Mouse (Mus musculus) limb, embryonic 10.5 days (tissue): ENCODE measurements around the gene Zfp57. TPM values are rescaled to one million over a fixed set of nuclear protein-coding genes. Genes with fewer than 3 reads are reported as not detected.
"Not testable (repeated sequence)": the region's sequence is repeated elsewhere in the genome, so short reads cannot be mapped to it uniquely, and the experiment has no call there.

ENCODE experiments used
- DNase-seq: peaks from one replicate; pipeline ENCODE4 v3.0.0-alpha.2; 2017; ENCODE audit warnings: low spot score
- H3K27ac ChIP-seq: fragments of 300-500 bp; sonication (generic); 2 replicates; pipeline ENCODE4 v1.5.1; 2016; ENCODE audit warnings: mild to moderate bottlenecking
- H3K27me3 ChIP-seq: fragments of 300-500 bp; sonication (generic); 2 replicates; pipeline ENCODE4 v1.6.1; 2016; ENCODE audit warnings: low read depth, mild to moderate bottlenecking; ENCODE audit not compliant: poor library complexity, severe bottlenecking
- H3K36me3 ChIP-seq: fragments of 300-500 bp; sonication (generic); 2 replicates; pipeline ENCODE4 v1.6.1; 2016; ENCODE audit warnings: mild to moderate bottlenecking, moderate library complexity
- H3K4me1 ChIP-seq: fragments of 300-500 bp; sonication (generic); 2 replicates; pipeline ENCODE4 v1.6.1; 2016
- H3K4me3 ChIP-seq: fragments of 300-500 bp; sonication (generic); 2 replicates; pipeline ENCODE4 v1.5.1; 2016; ENCODE audit warnings: mild to moderate bottlenecking, moderate library complexity
- H3K9me3 ChIP-seq: fragments of 300-500 bp; sonication (generic); replicated peaks from 2 replicates; pipeline ENCODE4 v1.6.1; 2016; ENCODE audit warnings: mild to moderate bottlenecking
- WGBS: fragments of 180-500 bp; shearing (Covaris S2); methylation state at CpG from one replicate; pipeline ENCODE4 v1.1.7; 2016; 5-methylcytosine and 5-hydroxymethylcytosine counted together
- polyA plus RNA-seq: library from polyadenylated mRNA; unstranded; fragments of >200 nt; fragmentation: Nextera tagmentation; extraction: Ambion mirVana; gene quantifications from 2 replicates; pipeline ENCODE4 v1.2.1, GENCODE M21; 2016

Zfp57 gene
- polyA plus RNA-seq, 1 experiment from 2014 or later, result 92.6 TPM

DNA sequence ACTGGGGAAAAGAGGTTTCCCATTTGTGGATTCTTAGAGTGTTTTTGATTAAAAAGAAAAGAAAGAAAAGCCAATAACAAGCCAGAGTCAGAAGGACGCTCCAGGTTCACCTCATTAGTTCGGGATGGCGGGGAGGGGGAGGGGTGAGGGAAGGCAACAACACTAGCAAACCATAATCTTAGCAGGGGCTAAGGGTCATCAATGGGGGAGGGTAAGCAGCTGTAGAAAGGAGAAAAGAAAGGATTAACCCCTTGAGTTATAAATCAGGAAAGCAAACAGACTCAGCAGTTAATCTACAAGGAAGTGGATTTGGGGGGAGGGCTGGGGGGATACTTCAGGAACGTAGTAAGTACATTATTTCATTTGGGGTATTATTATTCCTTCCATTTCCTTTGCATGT, 19.1 kb upstream of the Zfp57 start:
- Histone ChIP-seq H3K27ac (peak overlapping the region; percentile 56), H3K36me3 (no peaks in the 10 kb centered on the region), H3K9me3 (no peaks in the 10 kb centered on the region), H3K4me1 (peaks cover 21% of the 10 kb centered on the region), H3K4me3 (peak overlapping the region; percentile 39), H3K27me3 (peaks cover 5% of the 10 kb centered on the region)
- DNase-seq, result no peak
- 3% methylated on average over 4 of the region's 4 CpGs for WGBS

- Histone ChIP-seq H3K36me3 (no peaks in the 10 kb centered on the region), H3K27ac (no peak overlapping the region), H3K27me3 (peaks cover 12% of the 10 kb centered on the region), H3K9me3 (no peaks in the 10 kb centered on the region), H3K4me1 (peaks cover 21% of the 10 kb centered on the region), H3K4me3 (no peak overlapping the region)
- DNase-seq, result no peak
- 18% methylated on average over 5 of the region's 5 CpGs for WGBS
These were observed 18.5 kb upstream of the Zfp57 start for GRCm38 (mm10) chr17:36982253-36983155.

GRCm38 (mm10) chr17:36988475-36988874, 12.5 kb upstream of the Zfp57 start:
- Histone ChIP-seq H3K4me3 (peak overlapping the region; percentile 20), H3K4me1 (peaks cover 4% of the 10 kb centered on the region; the same call in 1 of the 2 replicates), H3K27ac (no peak overlapping the region), H3K36me3 (no peaks in the 10 kb centered on the region), H3K27me3 (peaks cover 39% of the 10 kb centered on the region), H3K9me3 (no peaks in the 10 kb centered on the region)
- 7% methylated on average over 24 of the region's 24 CpGs for WGBS
- no peak for DNase-seq

DNA sequence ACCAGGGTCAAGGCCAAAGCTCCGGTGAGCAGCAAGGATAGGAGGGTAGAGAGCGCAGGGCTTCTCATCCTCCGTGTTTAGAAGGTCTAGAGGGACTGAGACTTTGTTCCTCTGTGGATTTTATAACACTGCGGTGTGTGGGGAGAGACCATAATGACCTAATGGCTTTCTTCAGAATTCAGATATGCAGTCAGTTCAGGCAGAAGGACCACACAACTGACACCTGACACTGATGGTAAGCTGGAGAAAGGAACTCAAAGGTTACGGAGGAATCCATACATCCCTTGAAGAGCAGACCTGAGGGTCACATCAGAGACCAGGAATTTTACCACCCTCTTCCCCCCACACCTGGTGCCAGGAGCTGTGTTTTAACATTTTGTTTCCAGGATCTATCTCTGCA, 11.5 kb upstream of the Zfp57 start, which contains the start of gene H2-M5:
TSS of gene H2-M5 (minus strand) at position 101 of the 400 bp plus-strand sequence.
- Histone ChIP-seq H3K27me3 (peaks cover 39% of the 10 kb centered on the region), H3K9me3 (no peaks in the 10 kb centered on the region), H3K4me3 (peak within 1 kb of the TSS; percentile 20), H3K27ac (no peak within 1 kb of the TSS), H3K4me1 (peaks cover 4% of the 10 kb centered on the region; the same call in 1 of the 2 replicates), H3K36me3 (no peaks in the 10 kb centered on the region)
- 27% methylated on average over 5 of the region's 5 CpGs for WGBS
- DNase-seq, result no peak

DNA sequence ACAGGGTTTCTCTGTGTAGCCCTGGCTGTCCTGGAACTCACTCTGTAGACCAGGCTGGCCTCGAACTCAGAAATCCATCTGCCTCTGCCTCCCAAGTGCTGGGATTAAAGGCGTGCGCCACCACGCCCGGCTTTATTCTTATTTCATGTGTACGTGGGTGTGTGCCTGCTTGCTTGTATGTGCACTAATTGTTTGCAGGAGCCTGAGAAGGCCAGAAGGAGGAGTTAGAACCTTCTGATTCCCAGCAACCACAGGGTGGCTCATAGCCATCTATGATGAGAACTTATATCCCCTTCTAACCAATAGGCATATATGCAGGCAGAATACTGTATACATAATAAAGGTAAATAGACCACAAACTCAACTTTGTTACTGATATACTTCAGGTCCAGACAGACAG, 10.3 kb upstream of the Zfp57 start:
- H3K36me3 ChIP-seq, H3K4me3 ChIP-seq, DNase-seq, H3K27ac ChIP-seq, H3K4me1 ChIP-seq, H3K9me3 ChIP-seq: not testable (repeated sequence)
- H3K27me3 ChIP-seq, result peaks cover 39% of the 10 kb centered on the region
- WGBS, result 95% methylated on average over 6 of the region's 6 CpGs

GRCm38 (mm10) chr17:36992336-36993104, 8.4 kb upstream of the Zfp57 start:
- 67% methylated on average over 3 of the region's 3 CpGs for WGBS
- no peak for DNase-seq

GRCm38 (mm10) chr17:36993770-36994325, 7.1 kb upstream of the Zfp57 start:
- Histone ChIP-seq H3K9me3 (no peaks in the 10 kb centered on the region), H3K4me1 (no peaks in the 10 kb centered on the region; the same call in 1 of the 2 replicates), H3K36me3 (no peaks in the 10 kb centered on the region)

More at GRCm38 (mm10) chr17:36992336-36993104, 8.4 kb upstream of the Zfp57 start:
- peaks cover 4% of the 10 kb centered on the region; the same call in 1 of the 2 replicates for H3K4me1 ChIP-seq
- no peak overlapping the region for H3K4me3 ChIP-seq
- H3K36me3 ChIP-seq, result no peaks in the 10 kb centered on the region
- H3K9me3 ChIP-seq, result no peaks in the 10 kb centered on the region
- H3K27me3 ChIP-seq, result peaks cover 27% of the 10 kb centered on the region
- H3K27ac ChIP-seq, result no peak overlapping the region

GRCm38 (mm10) chr17:36994528-36994927, 6.4 kb upstream of the Zfp57 start:
- Histone ChIP-seq H3K4me3 (no peak overlapping the region), H3K36me3 (no peaks in the 10 kb centered on the region), H3K27me3 (peaks cover 7% of the 10 kb centered on the region), H3K27ac (no peak overlapping the region), H3K4me1 (no peaks in the 10 kb centered on the region; the same call in 1 of the 2 replicates), H3K9me3 (no peaks in the 10 kb centered on the region)
- 88% methylated on average over 2 of the region's 2 CpGs for WGBS
- no peak for DNase-seq

More at GRCm38 (mm10) chr17:36993770-36994325, 7.1 kb upstream of the Zfp57 start:
- peaks cover 14% of the 10 kb centered on the region for H3K27me3 ChIP-seq
- no peak overlapping the region for H3K27ac ChIP-seq
- WGBS, result 88% methylated on average over 4 of the region's 4 CpGs
- DNase-seq, result no peak
- no peak overlapping the region for H3K4me3 ChIP-seq

DNA sequence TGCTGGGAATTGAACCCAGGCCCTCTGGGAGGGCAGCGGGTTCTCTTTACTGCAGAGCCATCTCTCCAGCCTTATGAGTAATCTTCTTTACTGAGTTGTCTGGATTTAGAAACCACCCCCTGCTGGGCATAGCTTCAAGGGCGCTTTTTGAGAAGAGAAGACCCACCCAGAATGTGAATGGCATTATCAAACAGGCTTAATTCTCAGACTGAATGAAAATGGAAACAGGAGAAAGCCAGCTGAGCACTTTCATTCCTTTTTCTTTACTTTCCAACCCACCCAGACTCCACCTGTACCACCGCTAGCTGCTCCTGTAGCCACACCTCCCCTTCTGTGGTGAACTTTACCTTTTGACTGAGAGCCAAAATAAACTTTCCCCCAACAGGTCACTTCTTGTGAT, 5.5 kb upstream of the Zfp57 start:
- Histone ChIP-seq H3K36me3 (no peaks in the 10 kb centered on the region), H3K27me3 (no peaks in the 10 kb centered on the region), H3K9me3 (no peaks in the 10 kb centered on the region), H3K4me1 (no peaks in the 10 kb centered on the region; the same call in 1 of the 2 replicates), H3K4me3 (no peak overlapping the region), H3K27ac (no peak overlapping the region)
- 75% methylated on average over 3 of the region's 3 CpGs for WGBS
- DNase-seq, result no peak

DNA sequence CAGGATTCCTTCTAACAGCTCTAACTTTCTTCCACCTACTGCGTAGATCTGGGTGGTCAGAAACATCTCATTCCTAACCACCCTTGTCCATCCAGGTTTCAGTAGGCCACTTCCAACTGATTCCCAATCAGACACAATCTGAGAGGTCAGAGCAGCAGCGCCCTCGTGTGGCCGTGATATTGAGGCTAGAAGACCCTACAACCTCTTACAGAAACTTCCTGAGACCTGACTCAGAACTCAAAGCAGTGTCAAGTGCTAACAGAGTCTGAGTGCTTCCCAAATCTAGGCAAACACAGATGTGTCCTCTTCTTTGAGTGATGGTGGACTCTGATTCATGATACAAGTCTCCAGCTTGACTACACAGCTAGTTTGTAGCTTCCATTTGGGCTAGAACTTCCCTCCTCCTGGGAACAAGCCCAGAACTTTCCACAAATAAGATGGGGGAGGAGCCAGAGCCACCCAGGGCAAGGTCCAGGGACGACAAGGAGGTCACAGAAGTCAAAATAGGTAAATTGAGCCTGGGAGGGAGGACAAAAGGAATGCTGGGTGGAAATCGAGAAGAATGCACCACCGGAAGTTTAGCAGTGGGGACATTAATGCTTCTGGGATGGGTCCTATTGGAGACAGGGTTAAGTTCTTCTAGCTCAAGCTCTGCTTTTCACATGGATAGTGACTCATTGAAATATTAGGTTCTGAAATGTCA, 3.8 kb upstream of the Zfp57 start:
- no peak overlapping the region for H3K4me3 ChIP-seq
- H3K9me3 ChIP-seq, result no peaks in the 10 kb centered on the region
- no peaks in the 10 kb centered on the region for H3K27me3 ChIP-seq
- H3K27ac ChIP-seq, result no peak overlapping the region
- DNase-seq, result peak; percentile 87
- no peaks in the 10 kb centered on the region for H3K36me3 ChIP-seq
- 28% methylated on average over 7 of the region's 7 CpGs for WGBS
- H3K4me1 ChIP-seq, result peaks cover 5% of the 10 kb centered on the region; the same call in 1 of the 2 replicates

DNA sequence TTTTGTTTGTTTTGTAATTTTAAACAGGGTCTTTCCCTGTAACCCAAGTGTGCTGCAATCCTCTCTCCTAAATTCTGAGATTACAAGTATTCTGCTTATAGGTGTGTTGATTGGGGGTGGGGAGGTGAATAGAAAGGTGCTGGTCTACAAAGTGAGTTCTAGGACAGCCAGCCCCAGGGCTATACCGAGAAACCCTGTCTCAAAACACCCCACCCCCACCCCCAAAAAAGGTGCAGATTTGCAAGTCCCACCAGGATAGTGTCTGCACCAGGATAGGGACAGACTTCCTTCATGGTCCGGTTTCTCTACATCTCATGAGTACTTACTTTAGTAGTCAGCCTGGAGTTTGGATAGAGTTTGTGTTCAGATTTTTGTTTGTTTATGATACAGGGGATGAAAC, 2.5 kb upstream of the Zfp57 start:
- H3K4me3 ChIP-seq, result no peak overlapping the region
- no peak for DNase-seq
- H3K36me3 ChIP-seq, result no peaks in the 10 kb centered on the region
- H3K4me1 ChIP-seq, result peaks cover 15% of the 10 kb centered on the region
- H3K27me3 ChIP-seq, result no peaks in the 10 kb centered on the region
- 72% methylated on average over 2 of the region's 2 CpGs for WGBS
- H3K27ac ChIP-seq, result no peak overlapping the region
- H3K9me3 ChIP-seq, result no peaks in the 10 kb centered on the region
